Mouse (Mus musculus) G1E-ER4 (cell line): Measurements from ENCODE around the gene Prss3. TPM values are rescaled to one million over a fixed set of nuclear protein-coding genes. Genes with fewer than 3 reads are reported as not detected.
"Not testable (repeated sequence)": the region's sequence is repeated elsewhere in the genome, so short reads cannot be mapped to it uniquely, and the experiment has no call there.

Experiments
- GATA1 ChIP-seq: IDR thresholded peaks from one replicate; pipeline ENCODE4 v1.8.0; 2012; ENCODE audit warnings: low read length, inconsistent platforms
- polyA plus RNA-seq: library from polyadenylated mRNA; stranded (reverse); fragments of >175 nt; gene quantifications from 2 replicates; pipeline ENCODE4 v1.2.3, GENCODE M21; 2012

Prss3 gene
- not detected in 2 replicates for polyA plus RNA-seq

GRCm38 (mm10) chr6:41377578-41377977 lies at the start of gene Prss3:
TSS of gene Prss3 (minus strand) at chr6:41377678.
- TF ChIP-seq GATA1 = not testable (repeated sequence)

- TF ChIP-seq GATA1 = not testable (repeated sequence)
Observed at GRCm38 (mm10) chr6:41392056-41392455, 14.6 kb upstream of the Prss3 start, which contains the start of gene Gm5771. TSS of gene Gm5771 (plus strand) at chr6:41392356.

GRCm38 (mm10) chr6:41386781-41387180 lies 9.3 kb upstream of the Prss3 start:
- TF ChIP-seq GATA1 = no peak

DNA sequence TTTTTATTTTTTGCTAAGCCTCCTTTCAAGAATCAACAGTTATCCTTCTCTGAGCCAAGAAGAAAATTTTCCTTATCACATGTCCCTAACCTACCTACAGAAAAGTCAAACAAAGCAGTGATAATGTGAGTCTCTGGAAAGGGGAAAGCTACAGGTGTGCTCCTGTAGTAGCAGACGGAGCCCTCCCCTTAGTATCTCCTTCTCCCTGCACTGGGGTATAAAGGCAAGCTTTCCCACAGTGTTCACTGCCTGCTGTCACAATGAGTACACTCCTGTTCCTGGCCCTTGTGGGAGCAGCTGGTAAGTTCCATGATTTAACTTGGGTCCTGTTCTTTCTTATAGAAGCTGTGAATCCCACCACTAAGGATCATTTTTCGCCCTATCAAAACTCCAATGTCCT lies 23.5 kb downstream of the Prss3 start, which contains the start of gene Try10:
Try10 (plus strand) TSS at position 174 of the 400 bp plus-strand sequence.
- TF ChIP-seq GATA1 = no peak

Other genes starting within 250 kb of the Prss3 start
- gene Try4, start 75.4 kb downstream of the Prss3 start, polyA plus RNA-seq = not detected in 2 replicates
- not detected in 2 replicates for gene Try5, start 60.8 kb downstream of the Prss3 start, polyA plus RNA-seq
- not detected in 2 replicates for gene Try10, start 23.6 kb downstream of the Prss3 start, polyA plus RNA-seq
- gene Gm5771, start 14.7 kb upstream of the Prss3 start, polyA plus RNA-seq = not detected in 2 replicates
- gene Gm10334, start 68.5 kb upstream of the Prss3 start, polyA plus RNA-seq = not detected in 2 replicates
- gene Prss1, start 81.3 kb upstream of the Prss3 start, polyA plus RNA-seq = not detected in 2 replicates
- not detected in 2 replicates for gene Prss2, start 144.1 kb upstream of the Prss3 start, polyA plus RNA-seq
- 0.25 and 0.48 TPM in 2 replicates for gene Ephb6, start 227.8 kb upstream of the Prss3 start, polyA plus RNA-seq